Comparison of ENCODE assay signal across 19 mouse cellular contexts in genomic region chr5:122560654-122561053, GRCm38 (mm10). TPM values are rescaled to one million over a fixed set of nuclear protein-coding genes. Genes with fewer than 3 reads are reported as not detected.
A peak's percentile ranks its signal among the peaks of the same experiment; 100 is the strongest.
DNase-seq lines count a peak whose midpoint lies in the region; ATAC-seq and TF ChIP-seq lines count a peak whose summit lies in the region.
"Had no signal": no experiment of that assay in that cellular context is flagged by ENCODE, and none has a peak within 500 bp of the region (broad histone marks: within the 10 kb centered on the region; RNA-seq: fewer than 3 reads in every experiment).

No protein-coding gene starts in this region.

- H3K4me2 ChIP-seq in lung, embryonic 16.5 days (ENCODE audit: low read depth, low read length): no peak overlapping the region
- peak overlapping the region; percentile 45 for H3K4me2 ChIP-seq in heart, embryonic 13.5 days
- H3K4me2 ChIP-seq in lung, postnatal 0 days (replicated peaks; ENCODE audit: low read depth, low read length): no peak overlapping the region
- no peak overlapping the region for H3K4me2 ChIP-seq in midbrain, embryonic 16.5 days (ENCODE audit: low read length)
- H3K4me2 ChIP-seq: embryonic facial prominence, embryonic 13.5 days had no signal

- no peak for DNase-seq in lung, postnatal 25 days (ENCODE audit: low spot score)
- peak; percentile 63 for DNase-seq in lung, postnatal 0 days (ENCODE audit: low spot score)
- no peak for DNase-seq in kidney, postnatal 10 days
- DNase-seq: adrenal gland, adult 8-10 months; cerebellum, adult 9-11 months; gastrocnemius, postnatal 36 days; kidney, adult 11 months; midbrain, embryonic 14.5 days; right cerebral cortex, postnatal 25 days had no signal

- H3K9me3 ChIP-seq in lung, embryonic 16.5 days (ENCODE audit: control insufficient read depth, low read length): no peaks in the 10 kb centered on the region
- no peaks in the 10 kb centered on the region for H3K9me3 ChIP-seq in heart, embryonic 13.5 days
- no peaks in the 10 kb centered on the region for H3K9me3 ChIP-seq in lung, postnatal 0 days (ENCODE audit: low read length)
- H3K9me3 ChIP-seq in midbrain, embryonic 16.5 days (replicated peaks; ENCODE audit: control insufficient read depth, low read length, poor library complexity, severe bottlenecking): no peaks in the 10 kb centered on the region
- H3K9me3 ChIP-seq: embryonic facial prominence, embryonic 13.5 days had no signal

- 45% methylated on average over 8 of the region's 8 CpGs for WGBS in lung, embryonic 16.5 days
- 29% methylated on average over 8 of the region's 8 CpGs for WGBS in heart, embryonic 13.5 days
- WGBS in lung, postnatal 0 days: 44% methylated on average over 8 of the region's 8 CpGs
- WGBS in midbrain, embryonic 16.5 days: 88% methylated on average over 8 of the region's 8 CpGs

- no peaks in the 10 kb centered on the region for H3K4me1 ChIP-seq in lung, embryonic 16.5 days (replicated peaks; ENCODE audit: control insufficient read depth, insufficient read depth, low read length)
- peaks cover 32% of the 10 kb centered on the region for H3K4me1 ChIP-seq in heart, embryonic 13.5 days
- H3K4me1 ChIP-seq in lung, postnatal 0 days (ENCODE audit: insufficient read depth, low read depth, low read length): no peaks in the 10 kb centered on the region
- no peaks in the 10 kb centered on the region for H3K4me1 ChIP-seq in midbrain, embryonic 16.5 days (ENCODE audit: control insufficient read depth, insufficient read depth, low read length)
- H3K4me1 ChIP-seq: embryonic facial prominence, embryonic 13.5 days had no signal

- no peak overlapping the region for H3K27ac ChIP-seq in lung, embryonic 16.5 days (ENCODE audit: low read length)
- H3K27ac ChIP-seq in heart, embryonic 13.5 days (replicated peaks): peak overlapping the region; percentile 89
- H3K27ac ChIP-seq in lung, postnatal 0 days (ENCODE audit: low read length): no peak overlapping the region
- no peak overlapping the region for H3K27ac ChIP-seq in midbrain, embryonic 16.5 days (ENCODE audit: low read length)
- H3K27ac ChIP-seq: embryonic facial prominence, embryonic 13.5 days; layer of hippocampus, adult 2 months; liver, embryonic 14.5 days had no signal

- TF ChIP-seq EP300 in lung, postnatal 0 days (IDR thresholded peaks at IDR 0.05): peak; percentile 51; the same call in 1 of the 2 replicates

- no peaks in the 10 kb centered on the region for H3K27me3 ChIP-seq in lung, embryonic 16.5 days (ENCODE audit: control insufficient read depth, insufficient read depth, low read depth, low read length)
- no peaks in the 10 kb centered on the region for H3K27me3 ChIP-seq in heart, embryonic 13.5 days (replicated peaks)
- no peaks in the 10 kb centered on the region for H3K27me3 ChIP-seq in lung, postnatal 0 days (replicated peaks; ENCODE audit: insufficient read depth, low read length)
- H3K27me3 ChIP-seq in midbrain, embryonic 16.5 days (ENCODE audit: control insufficient read depth, insufficient read depth, low read depth, low read length): no peaks in the 10 kb centered on the region
- H3K27me3 ChIP-seq: embryonic facial prominence, embryonic 13.5 days; Patski had no signal

- H3K36me3 ChIP-seq in lung, embryonic 16.5 days (ENCODE audit: control insufficient read depth, insufficient read depth, low read length): peaks cover 6% of the 10 kb centered on the region
- peaks cover 50% of the 10 kb centered on the region for H3K36me3 ChIP-seq in heart, embryonic 13.5 days
- peaks cover 8% of the 10 kb centered on the region; the same call in 1 of the 2 replicates for H3K36me3 ChIP-seq in lung, postnatal 0 days (ENCODE audit: insufficient read depth, low read length)
- H3K36me3 ChIP-seq in midbrain, embryonic 16.5 days (ENCODE audit: control insufficient read depth, insufficient read depth, low read length): peaks cover 20% of the 10 kb centered on the region

- no peak for TF ChIP-seq CTCF in lung, postnatal 0 days (IDR thresholded peaks at IDR 0.05)

- no peak overlapping the region for H3K9ac ChIP-seq in lung, embryonic 16.5 days (ENCODE audit: low read length)
- H3K9ac ChIP-seq in heart, embryonic 13.5 days: peak overlapping the region; percentile 58
- H3K9ac ChIP-seq in lung, postnatal 0 days (replicated peaks; ENCODE audit: low read depth): no peak overlapping the region
- H3K9ac ChIP-seq in midbrain, embryonic 16.5 days (ENCODE audit: low read depth, low read length): no peak overlapping the region
- H3K9ac ChIP-seq: embryonic facial prominence, embryonic 13.5 days; liver, embryonic 14.5 days had no signal

- no peak overlapping the region for H3K4me3 ChIP-seq in lung, embryonic 16.5 days (ENCODE audit: low read length)
- no peak overlapping the region for H3K4me3 ChIP-seq in heart, embryonic 13.5 days
- no peak overlapping the region for H3K4me3 ChIP-seq in lung, postnatal 0 days (ENCODE audit: low read depth, low read length)
- H3K4me3 ChIP-seq in midbrain, embryonic 16.5 days (ENCODE audit: low read depth, low read length): no peak overlapping the region
- H3K4me3 ChIP-seq: embryonic facial prominence, embryonic 13.5 days; layer of hippocampus, adult 2 months had no signal

- peak; percentile 36; the same call in 1 of the 2 replicates for ATAC-seq in lung, embryonic 16.5 days (ENCODE audit: low read depth)
- no peak for ATAC-seq in heart, embryonic 13.5 days (ENCODE audit: extremely low read depth, insufficient number of reproducible peaks, low FRiP score, low TSS enrichment)
- ATAC-seq in lung, postnatal 0 days: peak; percentile 61
- no peak for ATAC-seq in CD4-positive, CD25-positive, alpha-beta regulatory T cell, adult 4 months
- no peak for ATAC-seq in midbrain, embryonic 16.5 days
- ATAC-seq: forebrain, embryonic 16.5 days; hindbrain, embryonic 16.5 days; Patski had no signal

RNA-seq across cellular contexts. Expression of gene Ift81, which starts 53.7 kb away (rescaled TPM):
- 41.3 and 46.0 TPM in 2 replicates for polyA plus RNA-seq in lung, embryonic 16.5 days (2015; fragmentation: Nextera tagmentation; extraction: Ambion mirVana)
- polyA plus RNA-seq in heart, embryonic 13.5 days (2015; fragmentation: Nextera tagmentation; extraction: Ambion mirVana): 23.8 and 30.7 TPM in 2 replicates
- 29.5 and 38.5 TPM in 2 replicates for polyA plus RNA-seq in lung, postnatal 0 days (2015; fragmentation: Nextera tagmentation; extraction: Ambion mirVana)
- 1 to 10 TPM; 6.6 to 7.8 TPM for polyA plus RNA-seq in CD4-positive, CD25-positive, alpha-beta regulatory T cell, adult 4 months (2017; shearing (Covaris generic))
- polyA plus RNA-seq in midbrain, embryonic 16.5 days (2015; fragmentation: Nextera tagmentation; extraction: Ambion mirVana): 71.6 and 86.7 TPM in 2 replicates

RNA-seq across cellular contexts. Expression of gene Atp2a2, which starts 58.6 kb away (rescaled TPM):
- polyA plus RNA-seq in lung, embryonic 16.5 days (2015; fragmentation: Nextera tagmentation; extraction: Ambion mirVana): 28.8 TPM in 2 replicates
- polyA plus RNA-seq in heart, embryonic 13.5 days (2015; fragmentation: Nextera tagmentation; extraction: Ambion mirVana): 221 and 227 TPM in 2 replicates
- 27.4 and 32.4 TPM in 2 replicates for polyA plus RNA-seq in lung, postnatal 0 days (2015; fragmentation: Nextera tagmentation; extraction: Ambion mirVana)
- 10 to 100 TPM in 1 of 2 experiments, 1 to 10 TPM in 1; 10.0 to 14.8 TPM for polyA plus RNA-seq in CD4-positive, CD25-positive, alpha-beta regulatory T cell, adult 4 months (2017; shearing (Covaris generic))
- polyA plus RNA-seq in midbrain, embryonic 16.5 days (2015; fragmentation: Nextera tagmentation; extraction: Ambion mirVana): 44.4 and 45.6 TPM in 2 replicates

Comparison
In these comparisons a context has a peak if more than half of its experiments do, and no peak if none do; other contexts are left out.
1. ATAC-seq: peak in lung, embryonic 16.5 days (single experiment) and lung, postnatal 0 days (single experiment); none in heart, embryonic 13.5 days (single experiment), CD4-positive, CD25-positive, alpha-beta regulatory T cell, adult 4 months (single experiment) and midbrain, embryonic 16.5 days (single experiment).